Mouse (Mus musculus): ENCODE measurements at regions not wholly inside any gene's neighbourhood (a gene's known extent, or its start where the extent isn't known, plus 50 kb on each side); places are given as distances from the start of the nearest gene placed in this dataset.
A peak's percentile ranks its signal among the peaks of the same experiment; 100 is the strongest.

GRCm38 (mm10) chr15:59169831-59170230, 280.7 kb downstream of the Gm49356 start:
- no peak for DNase-seq (ENCODE audit: low spot score)

GRCm38 (mm10) chr15:59171120-59171519, 282.0 kb downstream of the Gm49356 start:
- no peak for DNase-seq (ENCODE audit: low spot score)

- no peak for DNase-seq (ENCODE audit: low spot score)
Measured at GRCm38 (mm10) chr15:59173452-59174245, 284.6 kb downstream of the Gm49356 start.

GRCm38 (mm10) chr15:59174246-59174751, 285.2 kb downstream of the Gm49356 start:
- no peak for DNase-seq (ENCODE audit: low spot score)

GRCm38 (mm10) chr15:59174893-59175531, 285.9 kb downstream of the Gm49356 start:
- DNase-seq (ENCODE audit: low spot score), result no peak

- DNase-seq (ENCODE audit: low spot score), result no peak
Measured at GRCm38 (mm10) chr15:59180076-59180475, 291.0 kb downstream of the Gm49356 start.

GRCm38 (mm10) chr15:59184461-59184860, 295.4 kb downstream of the Gm49356 start:
- DNase-seq (ENCODE audit: low spot score), result peak; percentile 39

GRCm38 (mm10) chr15:59187566-59187965, 298.5 kb downstream of the Gm49356 start:
- DNase-seq (ENCODE audit: low spot score), result no peak

GRCm38 (mm10) chr15:59188371-59188770, 299.3 kb downstream of the Gm49356 start:
- DNase-seq (ENCODE audit: low spot score), result no peak

GRCm38 (mm10) chr15:59190511-59190910, 301.4 kb downstream of the Gm49356 start:
- no peak for DNase-seq (ENCODE audit: low spot score)

GRCm38 (mm10) chr15:59194421-59194820, 305.3 kb downstream of the Gm49356 start:
- DNase-seq (ENCODE audit: low spot score), result peak; percentile 24

- DNase-seq (ENCODE audit: low spot score), result no peak
Measured at GRCm38 (mm10) chr15:59196351-59196750, 307.3 kb downstream of the Gm49356 start.

- DNase-seq (ENCODE audit: low spot score), result peak; percentile 87
Measured at GRCm38 (mm10) chr15:59197455-59198391, 308.6 kb downstream of the Gm49356 start.

- DNase-seq (ENCODE audit: low spot score), result no peak
Measured at GRCm38 (mm10) chr15:59201386-59201785, 312.3 kb downstream of the Gm49356 start.

GRCm38 (mm10) chr15:59201894-59202670, 313.0 kb downstream of the Gm49356 start:
- no peak for DNase-seq (ENCODE audit: low spot score)

- no peak for DNase-seq (ENCODE audit: low spot score)
Measured at GRCm38 (mm10) chr15:59203097-59203849, 314.2 kb downstream of the Gm49356 start.

GRCm38 (mm10) chr15:59203850-59204625, 314.9 kb downstream of the Gm49356 start:
- peak; percentile 61 for DNase-seq (ENCODE audit: low spot score)

GRCm38 (mm10) chr15:59205091-59205490, 316.0 kb downstream of the Gm49356 start:
- DNase-seq (ENCODE audit: low spot score), result no peak

GRCm38 (mm10) chr15:59205544-59205943, 316.4 kb downstream of the Gm49356 start:
- DNase-seq (ENCODE audit: low spot score), result no peak

GRCm38 (mm10) chr15:59206636-59207035, 317.5 kb downstream of the Gm49356 start:
- no peak for DNase-seq (ENCODE audit: low spot score)
